In genomic region chr13:30729245-30729644, GRCm38 (mm10) we compare ENCODE assay signal across 11 mouse cellular contexts. TPM values are rescaled to one million over a fixed set of nuclear protein-coding genes. Genes with fewer than 3 reads are reported as not detected.
A peak's percentile ranks its signal among the peaks of the same experiment; 100 is the strongest.
DNase-seq lines count a peak whose midpoint lies in the region; ATAC-seq and TF ChIP-seq lines count a peak whose summit lies in the region.
"Had no signal": no experiment of that assay in that cellular context is flagged by ENCODE, and none has a peak within 500 bp of the region (broad histone marks: within the 10 kb centered on the region; RNA-seq: fewer than 3 reads in every experiment).

No protein-coding gene starts in this region.

- 0 out of 2 replicates have a peak, but pooled peaks have one; percentile 7 for TF ChIP-seq CTCF in liver, postnatal 0 days (IDR thresholded peaks at IDR 0.05; ENCODE audit: low read depth)
- TF ChIP-seq CTCF in gastrocnemius, adult 2 months (IDR thresholded peaks at IDR 0.05): peak; percentile 71

- WGBS in liver, postnatal 0 days (ENCODE audit: insufficient replicate concordance): 54% methylated on average over 6 of the region's 6 CpGs
- 51% methylated on average over 6 of the region's 6 CpGs for WGBS in liver, embryonic 12.5 days (ENCODE audit: insufficient replicate concordance)

- no peaks in the 10 kb centered on the region for H3K27me3 ChIP-seq in liver, postnatal 0 days (ENCODE audit: insufficient read depth, low read length)
- H3K27me3 ChIP-seq in liver, embryonic 12.5 days (replicated peaks): 0 out of 2 replicates have a peak, but pooled peaks cover 4% of the 10 kb centered on the region
- H3K27me3 ChIP-seq: neural tube, embryonic 13.5 days had no signal

- intact Hi-C loops in gastrocnemius, adult 2 months (cut with DNase I): no loop called here
- intact Hi-C loops in heart, postnatal 10 days (cut with DNase I): loop anchor here (2.0 to 5.0 kb wide), 2 partner anchors 127 to 164 kb away; no protein-coding TSS in a partner anchor

- H3K27ac ChIP-seq in liver, postnatal 0 days (ENCODE audit: low read depth): no peak overlapping the region
- no peak overlapping the region for H3K27ac ChIP-seq in liver, embryonic 12.5 days
- H3K27ac ChIP-seq in gastrocnemius, adult 2 months: peak overlapping the region; percentile 35; the same call in 1 of the 2 replicates
- H3K27ac ChIP-seq: hindbrain, embryonic 10.5 days; macrophage; neural tube, embryonic 13.5 days had no signal

- H3K4me2 ChIP-seq in liver, postnatal 0 days (ENCODE audit: low read depth, low read length): no peak overlapping the region
- no peak overlapping the region for H3K4me2 ChIP-seq in liver, embryonic 12.5 days
- H3K4me2 ChIP-seq: neural tube, embryonic 13.5 days had no signal

- no peak for DNase-seq in liver, postnatal 0 days
- DNase-seq in gastrocnemius, adult 2 months: peak; percentile 76
- DNase-seq in heart, postnatal 10 days: peak; percentile 49 to 67
- peak; percentile 45 to 55 for DNase-seq in lung, postnatal 4 days
- no peak for DNase-seq in right cerebral cortex, postnatal 36 days (ENCODE audit: low spot score in 2 of 2)
- DNase-seq: cerebellum, adult 11-12 months had no signal

- no peak overlapping the region for H3K9ac ChIP-seq in liver, postnatal 0 days (replicated peaks)
- no peak overlapping the region for H3K9ac ChIP-seq in liver, embryonic 12.5 days
- H3K9ac ChIP-seq: neural tube, embryonic 13.5 days had no signal

- H3K36me3 ChIP-seq in liver, postnatal 0 days (replicated peaks; ENCODE audit: insufficient read depth, low read length): no peaks in the 10 kb centered on the region
- no peaks in the 10 kb centered on the region for H3K36me3 ChIP-seq in liver, embryonic 12.5 days
- H3K36me3 ChIP-seq: hindbrain, embryonic 10.5 days; neural tube, embryonic 13.5 days had no signal

- no peak for ATAC-seq in liver, postnatal 0 days
- no peak for ATAC-seq in liver, embryonic 12.5 days
- no peak for ATAC-seq in monocyte, adult 5-6 weeks (replicated peaks; ENCODE audit: insufficient number of reproducible peaks, low FRiP score, low TSS enrichment, poor library complexity, severe bottlenecking)

- no peak overlapping the region for H3K4me3 ChIP-seq in liver, postnatal 0 days (ENCODE audit: low read depth, low read length)
- no peak overlapping the region for H3K4me3 ChIP-seq in liver, embryonic 12.5 days
- H3K4me3 ChIP-seq in gastrocnemius, adult 2 months: peak overlapping the region; percentile 30; the same call in 1 of the 2 replicates
- H3K4me3 ChIP-seq: hindbrain, embryonic 10.5 days; neural tube, embryonic 13.5 days had no signal

- H3K4me1 ChIP-seq in liver, postnatal 0 days (ENCODE audit: insufficient read depth): peaks cover 5% of the 10 kb centered on the region; the same call in 1 of the 2 replicates
- no peaks in the 10 kb centered on the region for H3K4me1 ChIP-seq in liver, embryonic 12.5 days
- H3K4me1 ChIP-seq: neural tube, embryonic 13.5 days had no signal

- H3K9me3 ChIP-seq in liver, postnatal 0 days (ENCODE audit: low read length): no peaks in the 10 kb centered on the region
- H3K9me3 ChIP-seq in liver, embryonic 12.5 days (replicated peaks): no peaks in the 10 kb centered on the region
- H3K9me3 ChIP-seq: hindbrain, embryonic 10.5 days; neural tube, embryonic 13.5 days had no signal

- no peak for TF ChIP-seq EP300 in liver, postnatal 0 days (IDR thresholded peaks at IDR 0.05; ENCODE audit: low read depth)

RNA-seq across cellular contexts. Expression of gene Irf4, which starts 19.8 kb away (rescaled TPM):
- polyA plus RNA-seq in liver, postnatal 0 days (2015; fragmentation: Nextera tagmentation; extraction: Ambion mirVana): 0.95 and 1.1 TPM in 2 replicates
- polyA plus RNA-seq in liver, embryonic 12.5 days (2016; fragmentation: Nextera tagmentation; extraction: Ambion mirVana): 0.05 TPM in 1 of 2 replicates, not detected in the other
- total RNA-seq in gastrocnemius, adult 2 months (2021): 1 to 10 TPM in 1 of 2 experiments, under 1 TPM in 1; 0.64 to 2.5 TPM
- 1 to 10 TPM in 1 of 2 experiments, under 1 TPM in 1; 0.92 to 1.1 TPM for total RNA-seq in heart, postnatal 10 days (2021)
- 25.5 to 42.0 TPM (median 29.8 TPM) in 3 replicates for total RNA-seq in monocyte, adult 5-6 weeks (2017)
- polyA plus RNA-seq: hindbrain, embryonic 10.5 days had no signal

Comparison
In these comparisons a context has a peak if more than half of its experiments do, and no peak if none do; other contexts are left out.
1. DNase-seq: peak in gastrocnemius, adult 2 months (single experiment), heart, postnatal 10 days (2 of 2) and lung, postnatal 4 days (2 of 2); none in liver, postnatal 0 days (single experiment) and right cerebral cortex, postnatal 36 days (0 of 2).